Mouse (Mus musculus) liver, postnatal 0 days (tissue): Measurements from ENCODE around the gene Fam57b. TPM values are rescaled to one million over a fixed set of nuclear protein-coding genes. Genes with fewer than 3 reads are reported as not detected.

Experiments
- ATAC-seq: fragments of 200-750 bp; cut with Nextera tagmentation; 2 replicates; pipeline ENCODE4 v1.8.0; 2017; ENCODE audit warnings: mild to moderate bottlenecking, moderate library complexity
- DNase-seq: peaks from one replicate; pipeline ENCODE4 v3.0.0-alpha.2; 2016
- H3K27ac ChIP-seq: fragments of 300-500 bp; sonication (generic); 2 replicates; pipeline ENCODE4 v1.5.1; 2014; ENCODE audit warnings: antibody characterized with exemption, moderate library complexity, mild to moderate bottlenecking, low read depth
- H3K27me3 ChIP-seq: fragments of 300-500 bp; sonication (generic); 2 replicates; pipeline ENCODE4 v1.6.1; 2014; ENCODE audit warnings: low read length, control low read depth, mixed read lengths; ENCODE audit not compliant: insufficient read depth
- H3K36me3 ChIP-seq: fragments of 300-500 bp; sonication (generic); replicated peaks from 2 replicates; pipeline ENCODE4 v1.6.1; 2014; ENCODE audit warnings: mild to moderate bottlenecking, control low read depth, low read length, moderate library complexity, mixed read lengths; ENCODE audit not compliant: insufficient read depth
- H3K4me1 ChIP-seq: fragments of 300-500 bp; sonication (generic); 2 replicates; pipeline ENCODE4 v1.6.1; 2014; ENCODE audit warnings: antibody characterized with exemption, mild to moderate bottlenecking, control low read depth; ENCODE audit not compliant: insufficient read depth
- H3K4me2 ChIP-seq: fragments of 300-500 bp; sonication (generic); 2 replicates; pipeline ENCODE4 v1.6.1; 2014; ENCODE audit warnings: low read depth, mild to moderate bottlenecking, low read length, moderate library complexity, mixed read lengths
- H3K4me3 ChIP-seq: fragments of 300-500 bp; sonication (generic); 2 replicates; pipeline ENCODE4 v1.5.1; 2014; ENCODE audit warnings: low read depth, low read length
- H3K9ac ChIP-seq: fragments of 300-500 bp; sonication (generic); replicated peaks from 2 replicates; pipeline ENCODE4 v1.6.1; 2014; ENCODE audit warnings: mild to moderate bottlenecking, moderate library complexity
- H3K9me3 ChIP-seq: fragments of 300-500 bp; sonication (generic); 2 replicates; pipeline ENCODE4 v1.6.1; 2016; ENCODE audit warnings: mild to moderate bottlenecking, control low read depth, low read length, mixed read lengths
- CTCF ChIP-seq: sonication (generic); IDR thresholded peaks from 2 replicates; pipeline ENCODE4 v1.5.1; 2016; ENCODE audit warnings: antibody characterized with exemption, low read depth
- EP300 ChIP-seq: IDR thresholded peaks from 2 replicates; pipeline ENCODE4 v1.6.1; 2016; ENCODE audit warnings: antibody characterized with exemption, low read depth, mild to moderate bottlenecking
- WGBS: fragments of 180-500 bp; shearing (Covaris S2); extraction: QIAGEN DNeasy Blood & Tissue Kit; methylation state at CpG from one replicate; pipeline ENCODE4 v1.1.7; 2014; ENCODE audit not compliant: insufficient replicate concordance; 5-methylcytosine and 5-hydroxymethylcytosine counted together
- polyA plus RNA-seq: library from polyadenylated mRNA; unstranded; fragments of >200 nt; fragmentation: Nextera tagmentation; extraction: Ambion mirVana; gene quantifications from 2 replicates; pipeline ENCODE4 v1.2.1, GENCODE M21; 2015

Gene Fam57b
- polyA plus RNA-seq, 1 experiment from 2014 or later, result 0.09 TPM

DNA sequence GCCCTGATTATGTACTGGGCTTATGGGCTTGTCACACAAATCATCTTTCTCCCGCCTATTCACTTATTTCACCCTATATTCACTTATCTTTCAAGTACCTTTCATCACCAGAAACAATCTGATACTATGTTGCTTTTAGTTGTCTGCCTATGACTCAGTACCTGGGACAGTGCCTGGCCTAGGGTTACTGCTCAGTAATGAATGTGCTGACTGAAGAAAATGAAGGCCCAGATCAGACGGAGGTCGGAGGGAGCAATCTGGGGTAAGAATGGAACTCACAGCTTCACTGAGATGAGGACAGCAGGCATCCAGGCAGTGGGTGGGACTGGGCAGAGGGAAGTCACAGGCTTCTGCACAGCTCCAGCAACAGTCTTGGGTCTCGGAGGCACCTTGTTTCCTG lies 9.9 kb downstream of the Fam57b start:
- no peaks in the 10 kb centered on the region for H3K27me3 ChIP-seq
- ATAC-seq, result no peak
- no peak for DNase-seq
- no peak overlapping the region for H3K27ac ChIP-seq
- WGBS, result 69% methylated on average over 4 of the region's 4 CpGs
- H3K4me1 ChIP-seq, result peaks cover 17% of the 10 kb centered on the region
- H3K36me3 ChIP-seq, result no peaks in the 10 kb centered on the region
- no peak overlapping the region; the same call in 1 of the 2 replicates for H3K4me2 ChIP-seq
- no peak overlapping the region for H3K9ac ChIP-seq
- TF ChIP-seq EP300 (no peak), CTCF (no peak)
- H3K9me3 ChIP-seq, result no peaks in the 10 kb centered on the region
- H3K4me3 ChIP-seq, result no peak overlapping the region

DNA sequence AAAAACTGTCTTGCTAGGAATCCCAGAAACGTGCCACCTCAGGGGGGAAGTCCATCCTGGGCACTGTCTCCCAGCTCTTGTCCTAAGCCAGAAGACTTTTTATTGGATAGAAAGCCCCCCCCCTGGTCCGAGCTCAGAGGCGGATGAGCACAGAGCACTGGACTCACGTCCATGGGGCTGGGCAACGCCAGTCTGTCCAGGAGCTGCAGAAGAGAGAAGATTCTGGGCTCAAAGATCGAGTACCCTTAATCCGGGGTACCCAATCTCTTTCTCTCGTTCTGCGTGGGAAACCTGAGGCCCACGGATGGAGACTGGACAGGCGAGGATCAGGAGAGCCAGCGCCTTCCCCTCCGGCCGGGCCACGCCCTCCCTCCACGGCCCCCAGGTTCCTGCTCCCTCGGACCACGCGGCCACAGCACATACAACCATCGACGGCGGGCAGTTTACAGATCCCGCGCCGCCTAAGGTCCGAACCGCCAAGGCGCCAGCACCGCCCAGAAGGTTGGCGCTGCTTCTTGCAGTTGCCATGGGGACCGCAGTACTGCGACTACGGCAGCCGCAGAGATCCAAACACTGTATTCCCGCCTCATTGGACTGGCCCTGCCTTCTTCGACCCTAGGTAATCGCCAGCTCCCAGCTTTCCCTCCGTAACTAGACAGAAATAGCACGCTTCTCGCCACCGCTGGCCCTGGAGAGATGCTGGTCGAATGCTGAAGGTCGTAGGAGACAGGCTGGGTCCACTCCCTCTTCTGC lies 11.4 kb downstream of the Fam57b start:
- H3K4me3 ChIP-seq, result peak overlapping the region; percentile 53
- peak; percentile 90 for ATAC-seq
- no peaks in the 10 kb centered on the region for H3K36me3 ChIP-seq
- 2% methylated on average over 43 of the region's 43 CpGs for WGBS
- H3K27me3 ChIP-seq, result no peaks in the 10 kb centered on the region
- peak; percentile 19; the same call in 1 of the 2 replicates for TF ChIP-seq EP300
- TF ChIP-seq CTCF, result peak; percentile 22; the same call in 1 of the 2 replicates
- DNase-seq, result peak; percentile 84
- H3K9me3 ChIP-seq, result no peaks in the 10 kb centered on the region
- peak overlapping the region; percentile 89 for H3K4me2 ChIP-seq
- no peak overlapping the region for H3K27ac ChIP-seq
- peaks cover 17% of the 10 kb centered on the region for H3K4me1 ChIP-seq
- peak overlapping the region; percentile 57 for H3K9ac ChIP-seq

DNA sequence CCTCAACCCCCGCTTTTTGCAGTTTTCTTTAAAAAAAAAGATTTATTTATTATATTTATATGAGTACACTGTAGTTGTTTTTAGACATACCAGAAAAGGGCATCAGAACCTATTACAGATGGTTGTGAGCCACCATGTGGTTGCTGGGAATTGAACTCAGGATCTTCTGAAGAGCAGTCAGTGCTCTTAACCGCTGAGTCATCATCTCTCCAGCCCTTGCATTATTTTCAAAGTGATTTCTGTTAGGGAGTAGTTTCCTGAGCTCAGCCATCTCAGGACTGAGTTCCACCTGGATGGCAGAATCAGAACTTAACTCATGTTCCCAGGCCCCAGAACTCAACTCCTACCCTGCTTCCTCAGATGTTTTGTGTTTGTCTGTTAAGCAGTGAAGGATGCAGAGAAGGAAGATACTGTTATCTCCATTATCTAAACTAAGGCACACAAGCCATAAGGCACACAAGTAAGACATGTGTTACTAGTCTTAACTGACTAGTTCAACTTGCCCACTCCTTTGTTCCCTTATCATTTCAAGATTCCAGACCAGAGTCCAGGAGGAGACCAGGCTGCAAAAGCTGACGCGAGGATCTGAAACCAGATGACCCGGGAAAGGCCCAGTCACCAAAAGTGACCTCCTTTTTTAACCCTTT lies 12.4 kb downstream of the Fam57b start:
- no peak for DNase-seq
- H3K36me3 ChIP-seq, result no peaks in the 10 kb centered on the region
- H3K9ac ChIP-seq, result no peak overlapping the region
- H3K4me1 ChIP-seq, result peaks cover 17% of the 10 kb centered on the region
- 46% methylated on average over 5 of the region's 5 CpGs for WGBS
- no peak overlapping the region for H3K4me3 ChIP-seq
- H3K27ac ChIP-seq, result no peak overlapping the region
- H3K4me2 ChIP-seq, result peak overlapping the region; percentile 89; the same call in 1 of the 2 replicates
- H3K27me3 ChIP-seq, result no peaks in the 10 kb centered on the region
- H3K9me3 ChIP-seq, result no peaks in the 10 kb centered on the region
- no peak for ATAC-seq
- TF ChIP-seq EP300 (no peak), CTCF (no peak)

DNA sequence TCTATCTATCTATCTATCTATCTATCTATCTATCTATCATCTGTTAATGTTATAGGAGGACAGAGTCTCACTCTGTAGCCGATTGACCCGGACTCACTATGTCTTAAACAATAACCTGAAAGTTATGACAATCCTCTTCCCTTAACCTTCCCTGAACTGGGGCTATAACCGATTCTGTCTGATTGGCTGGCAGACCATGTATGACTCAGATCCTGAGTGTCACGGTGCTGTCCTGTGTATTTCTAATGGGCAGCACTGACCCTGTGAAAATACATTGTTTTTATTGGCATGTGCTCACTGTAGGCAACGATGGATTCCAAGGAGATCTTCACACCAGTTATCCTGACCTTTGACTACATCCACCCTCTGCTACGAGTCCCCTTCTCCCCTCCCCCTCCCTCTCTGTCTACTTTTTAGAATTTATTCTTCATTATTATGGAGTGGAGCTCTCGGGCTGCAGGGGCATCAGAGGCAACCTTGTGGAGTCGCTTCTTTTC lies 18.3 kb downstream of the Fam57b start:
- Histone ChIP-seq H3K4me1 (no peaks in the 10 kb centered on the region), H3K4me3 (no peak overlapping the region), H3K4me2 (no peak overlapping the region), H3K9ac (no peak overlapping the region), H3K27ac (no peak overlapping the region), H3K27me3 (no peaks in the 10 kb centered on the region), H3K36me3 (no peaks in the 10 kb centered on the region), H3K9me3 (no peaks in the 10 kb centered on the region)
- no peak for ATAC-seq
- no peak for TF ChIP-seq CTCF
- TF ChIP-seq EP300, result no peak
- WGBS, result 67% methylated on average over 8 of the region's 8 CpGs
- no peak for DNase-seq

DNA sequence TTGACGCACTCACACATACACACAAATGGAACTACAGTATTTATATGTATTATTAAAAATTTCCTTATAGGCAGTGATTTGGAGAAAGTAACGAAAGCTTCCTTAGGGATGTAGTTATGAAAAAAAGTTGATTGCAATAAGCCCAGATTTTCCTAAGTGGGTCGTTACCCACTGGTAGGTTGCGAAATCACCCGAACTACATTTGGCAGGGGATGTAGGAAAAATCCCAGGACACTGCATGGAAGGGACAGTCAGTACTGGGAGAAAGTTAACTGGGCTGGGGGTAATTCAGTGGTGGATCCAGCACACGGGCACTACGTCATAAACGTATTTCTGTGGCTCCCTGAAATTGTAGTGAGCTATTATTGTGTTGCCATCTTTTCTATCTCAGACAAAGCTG lies 19.0 kb downstream of the Fam57b start:
- no peaks in the 10 kb centered on the region for H3K4me1 ChIP-seq
- TF ChIP-seq CTCF, result no peak
- peak; percentile 69; the same call in 1 of the 2 replicates for TF ChIP-seq EP300
- WGBS, result 68% methylated on average over 8 of the region's 8 CpGs
- no peaks in the 10 kb centered on the region for H3K36me3 ChIP-seq
- no peaks in the 10 kb centered on the region for H3K9me3 ChIP-seq
- no peak overlapping the region for H3K27ac ChIP-seq
- no peak overlapping the region for H3K4me2 ChIP-seq
- no peak overlapping the region for H3K4me3 ChIP-seq
- H3K9ac ChIP-seq, result no peak overlapping the region
- ATAC-seq (peak; percentile 36; the same call in 1 of the 2 replicates), DNase-seq (no peak)
- H3K27me3 ChIP-seq, result no peaks in the 10 kb centered on the region

DNA sequence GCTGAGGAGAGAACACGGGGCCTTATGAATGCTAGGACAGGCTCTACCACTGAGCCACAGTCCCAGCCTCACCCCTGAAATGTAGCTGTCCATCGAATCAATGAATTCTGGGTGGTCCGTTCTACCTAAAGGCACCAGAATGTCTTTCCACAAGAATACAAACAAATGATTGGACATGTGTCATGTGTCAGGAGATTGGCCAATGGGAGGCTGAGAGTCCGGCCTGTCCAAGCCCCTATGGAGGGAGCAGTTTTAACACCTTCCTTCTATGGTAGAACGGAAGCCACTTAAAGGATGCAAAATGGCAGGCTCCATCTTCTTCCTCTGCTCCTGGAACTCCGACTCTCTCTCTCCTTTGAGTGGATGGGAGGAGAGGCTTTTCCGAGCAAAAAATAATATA lies 20.1 kb downstream of the Fam57b start:
- Histone ChIP-seq H3K27me3 (peaks cover 4% of the 10 kb centered on the region; the same call in 1 of the 2 replicates), H3K9ac (no peak overlapping the region), H3K36me3 (no peaks in the 10 kb centered on the region), H3K4me2 (no peak overlapping the region), H3K27ac (no peak overlapping the region), H3K9me3 (no peaks in the 10 kb centered on the region), H3K4me1 (no peaks in the 10 kb centered on the region), H3K4me3 (no peak overlapping the region)
- ATAC-seq (no peak), DNase-seq (no peak)
- no peak for TF ChIP-seq EP300
- TF ChIP-seq CTCF, result no peak
- WGBS, result 80% methylated on average over 7 of the region's 7 CpGs
